Mouse (Mus musculus) liver, embryonic 12.5 days (tissue): Measurements from ENCODE around the gene Dusp13. TPM values are rescaled to one million over a fixed set of nuclear protein-coding genes. Genes with fewer than 3 reads are reported as not detected.

Experiments
- ATAC-seq: fragments of 200-750 bp; cut with Nextera tagmentation; 2 replicates; pipeline ENCODE4 v1.8.0; 2017; ENCODE audit warnings: moderate number of reproducible peaks, mild to moderate bottlenecking, moderate library complexity
- H3K27ac ChIP-seq: fragments of 300-500 bp; sonication (generic); 2 replicates; pipeline ENCODE4 v1.5.1; 2016; ENCODE audit warnings: mild to moderate bottlenecking
- H3K27me3 ChIP-seq: fragments of 300-500 bp; sonication (generic); replicated peaks from 2 replicates; pipeline ENCODE4 v1.6.1; 2016; ENCODE audit warnings: mild to moderate bottlenecking, moderate library complexity
- H3K36me3 ChIP-seq: fragments of 300-500 bp; sonication (generic); 2 replicates; pipeline ENCODE4 v1.6.1; 2016; ENCODE audit warnings: mild to moderate bottlenecking, moderate library complexity
- H3K4me1 ChIP-seq: fragments of 300-500 bp; sonication (generic); 2 replicates; pipeline ENCODE4 v1.6.1; 2016
- H3K4me2 ChIP-seq: fragments of 300-500 bp; sonication (generic); 2 replicates; pipeline ENCODE4 v1.6.1; 2016; ENCODE audit warnings: mild to moderate bottlenecking, moderate library complexity
- H3K4me3 ChIP-seq: fragments of 300-500 bp; sonication (generic); 2 replicates; pipeline ENCODE4 v1.5.1; 2016; ENCODE audit warnings: mild to moderate bottlenecking, moderate library complexity
- H3K9ac ChIP-seq: fragments of 300-500 bp; sonication (generic); 2 replicates; pipeline ENCODE4 v1.6.1; 2016; ENCODE audit warnings: mild to moderate bottlenecking, moderate library complexity
- H3K9me3 ChIP-seq: fragments of 300-500 bp; sonication (generic); replicated peaks from 2 replicates; pipeline ENCODE4 v1.6.1; 2016; ENCODE audit warnings: mild to moderate bottlenecking, moderate library complexity
- WGBS: fragments of 180-500 bp; shearing (Covaris S2); methylation state at CpG from one replicate; pipeline ENCODE4 v1.1.7; 2016; ENCODE audit not compliant: insufficient replicate concordance; 5-methylcytosine and 5-hydroxymethylcytosine counted together
- polyA plus RNA-seq: library from polyadenylated mRNA; unstranded; fragments of >200 nt; fragmentation: Nextera tagmentation; extraction: Ambion mirVana; gene quantifications from 2 replicates; pipeline ENCODE4 v1.2.1, GENCODE M21; 2016

The Dusp13 gene
- polyA plus RNA-seq, 1 experiment from 2014 or later, result not detected

DNA sequence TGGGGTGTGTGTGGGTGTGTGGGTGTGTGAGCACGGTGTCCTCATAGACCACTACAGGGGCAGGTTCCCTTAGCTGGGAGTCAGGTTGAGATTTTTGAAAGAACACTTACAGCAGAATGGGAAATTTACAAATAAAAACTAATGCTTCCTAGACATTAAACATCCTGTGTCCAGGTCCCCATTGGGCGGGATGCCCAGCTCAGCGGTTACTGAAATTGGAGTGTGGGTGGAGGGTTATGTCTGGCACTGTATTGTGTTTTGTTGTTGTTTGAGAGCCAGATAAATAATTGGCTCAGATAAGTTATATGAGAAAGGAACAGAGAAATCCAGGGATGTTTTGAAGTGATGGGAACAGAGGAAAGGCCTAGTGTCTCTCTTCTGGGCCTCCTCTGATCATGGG, 59.9 kb downstream of the Dusp13 start:
- Histone ChIP-seq H3K9me3 (peaks cover 8% of the 10 kb centered on the region; the same call in 1 of the 2 replicates), H3K36me3 (no peaks in the 10 kb centered on the region), H3K4me1 (peaks cover 9% of the 10 kb centered on the region; the same call in 1 of the 2 replicates), H3K27me3 (peaks cover 30% of the 10 kb centered on the region), H3K27ac (no peak overlapping the region), H3K4me2 (no peak overlapping the region), H3K4me3 (no peak overlapping the region), H3K9ac (no peak overlapping the region)
- WGBS, result 74% methylated on average over 3 of the region's 3 CpGs
- no peak for ATAC-seq

DNA sequence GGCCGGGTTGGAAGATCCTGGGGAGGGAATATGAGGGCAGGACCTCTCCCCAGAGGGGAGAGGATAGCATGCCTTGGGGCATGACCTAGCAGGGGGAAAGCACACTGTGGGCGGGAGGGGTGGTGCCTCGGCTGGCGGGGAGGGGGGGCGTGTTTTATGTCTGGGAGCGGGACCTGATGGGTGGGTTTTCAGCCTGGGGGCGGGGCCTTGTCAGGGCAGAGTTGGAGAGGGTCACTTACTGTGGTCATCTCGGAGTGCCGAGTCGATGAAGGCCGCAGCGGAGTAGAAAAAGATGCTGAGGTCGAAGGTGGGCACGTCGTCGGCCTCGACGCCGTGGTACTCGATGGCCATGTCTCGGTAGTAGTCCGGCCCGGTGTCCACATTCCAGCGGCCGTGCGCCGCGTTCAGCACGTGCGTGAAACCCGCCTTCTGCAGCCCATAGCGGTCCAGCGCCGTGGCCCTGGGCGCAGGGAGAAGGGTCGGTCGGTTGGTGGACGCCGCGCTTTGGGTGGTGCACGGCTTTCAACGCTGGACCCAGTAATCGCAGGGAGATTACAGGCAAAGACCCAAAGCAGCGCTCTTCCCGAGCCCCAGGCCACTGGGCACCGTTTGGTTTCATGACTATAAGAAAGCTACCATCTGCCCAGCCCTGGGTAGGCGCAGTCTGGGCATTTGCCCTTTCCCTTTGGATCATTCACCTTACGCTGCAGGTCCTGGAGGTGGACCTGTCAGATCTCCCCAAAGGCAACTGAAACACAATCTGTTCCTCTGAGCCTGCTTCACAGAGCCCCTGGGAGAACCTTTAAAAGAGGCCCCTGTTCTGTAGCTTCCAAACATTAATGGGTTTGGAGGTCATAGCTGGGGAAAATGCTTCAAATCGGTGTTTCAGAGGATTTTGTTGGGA, 64.4 kb downstream of the Dusp13 start:
- Histone ChIP-seq H3K27ac (no peak overlapping the region), H3K36me3 (no peaks in the 10 kb centered on the region), H3K9ac (no peak overlapping the region), H3K4me3 (peak overlapping the region; percentile 29), H3K9me3 (no peaks in the 10 kb centered on the region), H3K27me3 (peaks cover 51% of the 10 kb centered on the region), H3K4me1 (peaks cover 20% of the 10 kb centered on the region), H3K4me2 (peak overlapping the region; percentile 61)
- ATAC-seq, result peak; percentile 41; the same call in 1 of the 2 replicates
- 13% methylated on average over 49 of the region's 49 CpGs for WGBS

DNA sequence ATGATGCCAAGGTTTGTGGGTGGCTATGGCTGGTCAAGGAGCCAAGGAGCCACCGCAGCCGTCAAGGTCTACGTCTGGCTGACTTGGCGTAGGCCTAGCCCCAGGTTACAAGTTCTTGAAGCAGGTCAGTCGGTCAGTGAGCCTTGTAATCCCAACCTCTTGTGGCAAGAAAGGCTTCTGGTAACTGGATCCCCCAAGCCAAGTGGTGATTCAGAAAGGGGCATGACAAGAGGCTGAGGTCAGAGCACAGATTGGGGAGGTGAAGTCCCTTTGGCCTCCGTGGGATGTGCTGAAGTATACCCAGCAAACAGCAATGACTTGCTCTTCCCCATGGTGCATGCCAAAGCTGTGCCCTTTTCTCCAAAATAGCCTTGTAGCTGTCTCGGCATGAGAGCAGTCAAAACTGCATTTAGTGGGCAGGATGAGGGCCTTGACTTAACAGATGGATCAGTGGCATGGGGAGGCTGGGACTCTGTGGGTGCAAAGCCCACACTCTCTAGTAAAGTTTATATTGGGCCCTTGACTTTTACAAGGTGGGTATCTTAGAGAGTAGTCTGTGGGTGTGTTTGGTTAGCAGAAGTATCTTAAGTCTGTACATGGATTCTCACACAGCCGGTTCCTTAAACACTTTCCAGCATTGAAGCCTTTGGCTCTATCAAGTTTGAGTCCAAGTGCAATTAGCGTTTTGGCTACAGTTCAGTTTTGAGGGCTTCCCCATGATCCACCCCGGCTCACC, 65.4 kb downstream of the Dusp13 start:
- WGBS, result 71% methylated on average over 10 of the region's 10 CpGs
- Histone ChIP-seq H3K36me3 (no peaks in the 10 kb centered on the region), H3K27ac (no peak overlapping the region), H3K9ac (no peak overlapping the region), H3K4me1 (peaks cover 20% of the 10 kb centered on the region), H3K27me3 (peaks cover 51% of the 10 kb centered on the region), H3K9me3 (no peaks in the 10 kb centered on the region), H3K4me2 (0 out of 2 replicates have a peak overlapping the region, but pooled peaks have one; percentile 61), H3K4me3 (no peak overlapping the region)
- no peak for ATAC-seq

DNA sequence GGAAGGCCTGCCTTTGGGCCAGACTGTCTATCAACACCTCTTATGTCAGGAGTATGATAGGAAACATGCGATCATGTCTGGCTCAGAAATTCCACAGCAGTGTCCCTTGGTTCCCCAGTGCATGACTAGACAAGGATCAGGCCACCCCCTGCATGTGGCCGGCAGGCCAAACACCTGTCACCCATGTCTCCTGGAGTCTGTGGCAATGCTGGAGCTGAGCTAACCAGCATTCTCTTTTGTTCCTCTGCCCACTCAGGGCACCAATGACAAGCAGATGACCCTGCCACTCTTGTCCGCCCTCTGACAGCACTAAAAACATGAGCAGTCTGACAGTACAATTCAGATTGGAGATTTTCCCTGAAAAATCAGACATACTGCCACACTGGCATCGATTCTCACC, 67.1 kb downstream of the Dusp13 start:
- Histone ChIP-seq H3K4me1 (peaks cover 24% of the 10 kb centered on the region), H3K9me3 (no peaks in the 10 kb centered on the region), H3K27ac (no peak overlapping the region), H3K4me2 (no peak overlapping the region), H3K36me3 (no peaks in the 10 kb centered on the region), H3K9ac (no peak overlapping the region), H3K4me3 (no peak overlapping the region), H3K27me3 (peaks cover 49% of the 10 kb centered on the region)
- ATAC-seq, result no peak
- 62% methylated on average over 4 of the region's 4 CpGs for WGBS

Other genes starting within 250 kb of the Dusp13 start
- not detected in 2 replicates for gene Dupd1, start 36.6 kb downstream of the Dusp13 start, polyA plus RNA-seq
- 4.1 and 5.3 TPM in 2 replicates for gene Samd8, start 650 bp downstream of the Dusp13 start, polyA plus RNA-seq
- 194 and 198 TPM in 2 replicates for gene Vdac2, start 74.1 kb upstream of the Dusp13 start, polyA plus RNA-seq
- gene Comtd1, start 97.8 kb upstream of the Dusp13 start, polyA plus RNA-seq, result 35.7 and 41.3 TPM in 2 replicates
- 2.8 and 4.0 TPM in 2 replicates for gene Zfp503, start 238.4 kb upstream of the Dusp13 start, polyA plus RNA-seq